Mouse (Mus musculus) embryonic fibroblast, embryonic 13.5 days (primary cell): Measurements from ENCODE around the gene Cyfip2. TPM values are rescaled to one million over a fixed set of nuclear protein-coding genes. Genes with fewer than 3 reads are reported as not detected.

Experiments
- H3K27ac ChIP-seq: 2 replicates; pipeline ENCODE4 v1.5.1; 2012; ENCODE audit warnings: low read length, control low read depth, inconsistent platforms; ENCODE audit not compliant: insufficient read depth
- H3K4me1 ChIP-seq: 2 replicates; pipeline ENCODE4 v1.6.1; 2011; ENCODE audit warnings: low read length; ENCODE audit not compliant: control insufficient read depth, insufficient read depth
- H3K4me3 ChIP-seq: 2 replicates; pipeline ENCODE4 v1.5.1; 2011; ENCODE audit warnings: mild to moderate bottlenecking, control low read depth, low read length; ENCODE audit not compliant: insufficient read depth
- CTCF ChIP-seq: IDR thresholded peaks from 2 replicates; pipeline ENCODE4 v1.5.1; 2011; ENCODE audit warnings: mild to moderate bottlenecking, control low read depth, low read length, moderate library complexity, borderline replicate concordance; ENCODE audit not compliant: insufficient read depth
- POLR2A ChIP-seq: IDR thresholded peaks from 2 replicates; pipeline ENCODE4 v1.6.1; 2011; ENCODE audit warnings: low read depth, mild to moderate bottlenecking, control low read depth, low read length, moderate library complexity
- polyA plus RNA-seq: library from polyadenylated mRNA; stranded (reverse); fragments of >200 nt; gene quantifications from 2 replicates; pipeline ENCODE4 v1.2.4, GENCODE M21; 2011; ENCODE audit warnings: low read depth; ENCODE audit not compliant: missing spikeins, insufficient read length

Gene Cyfip2
- polyA plus RNA-seq, 1 experiment: 1.0 TPM

DNA sequence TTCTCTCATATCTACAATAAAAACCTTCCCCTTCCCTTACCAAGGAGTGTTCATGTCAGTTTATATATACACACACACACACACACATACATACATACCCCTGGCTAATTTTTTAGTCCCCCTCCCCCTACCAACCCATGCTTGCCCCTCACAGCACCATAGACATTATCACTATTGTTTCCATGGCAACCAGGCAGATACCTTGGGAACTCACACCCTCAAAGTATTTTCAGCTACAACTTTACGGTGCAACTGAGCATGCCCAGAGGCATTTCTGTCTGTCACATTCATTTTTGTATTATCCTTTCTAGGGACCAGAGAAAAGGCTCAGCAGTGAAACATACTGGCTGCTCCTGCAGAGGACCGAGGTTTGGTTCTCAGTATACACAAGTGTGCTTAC is 92.4 kb downstream of the Cyfip2 start:
- H3K4me1 ChIP-seq: peaks cover 4% of the 10 kb centered on the region; the same call in 1 of the 2 replicates
- TF ChIP-seq POLR2A: no peak
- TF ChIP-seq CTCF: no peak
- H3K4me3 ChIP-seq: no peak overlapping the region
- H3K27ac ChIP-seq: no peak overlapping the region

DNA sequence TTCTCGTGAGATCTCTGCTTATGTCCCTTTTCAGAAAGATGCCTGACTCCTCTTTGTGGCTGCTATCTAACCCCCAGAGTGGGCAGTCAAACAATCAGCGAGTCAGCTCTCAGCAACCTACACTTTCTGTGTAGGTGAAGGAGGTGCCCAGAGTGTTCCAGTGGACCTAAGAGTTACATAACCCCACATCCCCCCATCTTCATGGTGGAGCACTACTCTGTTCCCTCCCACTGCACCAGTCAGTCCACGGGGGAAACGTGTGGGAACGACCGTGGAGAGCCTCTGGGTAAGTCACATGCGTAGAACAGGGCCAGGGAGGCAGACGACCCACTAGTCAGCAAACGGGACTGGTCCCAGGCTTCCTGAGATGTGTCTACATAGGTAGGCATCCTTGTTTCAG is 93.3 kb downstream of the Cyfip2 start:
- peaks cover 4% of the 10 kb centered on the region; the same call in 1 of the 2 replicates for H3K4me1 ChIP-seq
- H3K27ac ChIP-seq: no peak overlapping the region
- H3K4me3 ChIP-seq: no peak overlapping the region
- TF ChIP-seq POLR2A (no peak), CTCF (no peak)

DNA sequence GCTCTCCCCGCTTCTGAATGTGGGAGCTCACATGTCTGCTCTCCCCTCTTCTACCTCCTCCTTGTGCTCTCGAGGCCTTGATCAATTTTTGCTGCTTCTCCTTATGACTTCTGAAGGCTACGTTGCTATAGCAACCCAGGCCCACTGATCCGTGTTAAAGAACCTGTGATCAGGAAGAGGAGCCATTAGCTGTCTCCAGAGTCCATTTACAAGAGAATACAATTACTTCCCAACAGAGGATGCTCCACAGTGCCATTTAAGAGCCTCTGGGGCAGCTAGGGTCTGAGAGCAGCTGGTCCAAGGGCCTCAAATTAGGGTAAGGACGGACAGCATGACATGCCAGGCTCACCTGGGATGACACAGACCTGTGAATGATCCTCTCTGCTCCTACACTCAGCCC is 94.1 kb downstream of the Cyfip2 start:
- Histone ChIP-seq H3K4me3 (no peak overlapping the region), H3K27ac (no peak overlapping the region), H3K4me1 (peaks cover 4% of the 10 kb centered on the region; the same call in 1 of the 2 replicates)
- no peak for TF ChIP-seq POLR2A
- no peak for TF ChIP-seq CTCF

DNA sequence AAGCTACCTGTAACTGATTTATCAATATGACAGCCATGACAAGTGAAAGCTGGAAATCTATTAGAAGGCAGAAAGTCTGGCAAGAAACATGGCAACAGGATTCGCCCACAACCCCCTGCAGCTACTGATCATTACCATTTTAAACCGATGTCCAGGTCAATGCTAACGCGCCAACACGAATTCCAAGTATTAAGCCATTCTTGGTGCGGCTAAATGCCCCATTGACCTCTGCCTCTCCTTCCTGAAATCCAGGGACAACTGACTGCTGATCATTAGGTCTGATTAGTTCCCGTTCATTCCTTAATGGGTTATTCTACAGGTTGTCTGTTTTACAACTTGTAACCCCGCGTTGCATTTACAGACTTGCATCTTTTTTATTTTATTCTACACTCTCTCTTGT is 95.0 kb downstream of the Cyfip2 start:
- H3K4me1 ChIP-seq: peaks cover 9% of the 10 kb centered on the region
- no peak overlapping the region for H3K27ac ChIP-seq
- no peak for TF ChIP-seq CTCF
- no peak for TF ChIP-seq POLR2A
- H3K4me3 ChIP-seq: no peak overlapping the region

DNA sequence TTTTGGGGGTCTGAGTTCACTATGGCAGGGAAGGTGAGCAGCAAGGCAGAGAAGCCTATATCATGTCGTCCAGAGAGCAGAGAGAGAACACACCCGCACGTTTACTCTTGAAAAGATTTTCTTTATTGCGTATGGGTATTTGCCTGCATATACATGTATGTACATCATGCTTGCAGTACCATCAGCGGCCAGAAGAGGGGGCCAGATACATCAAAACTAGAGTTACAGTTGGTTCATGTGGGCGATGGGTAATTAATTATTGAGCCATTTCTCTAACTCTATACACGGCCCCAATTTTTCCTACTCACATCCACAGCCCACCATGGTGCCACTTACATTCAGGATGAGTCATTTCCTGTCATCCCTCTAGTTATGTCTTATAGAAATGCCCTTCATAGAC is 96.0 kb downstream of the Cyfip2 start:
- TF ChIP-seq POLR2A (no peak), CTCF (no peak)
- H3K27ac ChIP-seq: no peak overlapping the region
- peaks cover 9% of the 10 kb centered on the region for H3K4me1 ChIP-seq
- no peak overlapping the region for H3K4me3 ChIP-seq

DNA sequence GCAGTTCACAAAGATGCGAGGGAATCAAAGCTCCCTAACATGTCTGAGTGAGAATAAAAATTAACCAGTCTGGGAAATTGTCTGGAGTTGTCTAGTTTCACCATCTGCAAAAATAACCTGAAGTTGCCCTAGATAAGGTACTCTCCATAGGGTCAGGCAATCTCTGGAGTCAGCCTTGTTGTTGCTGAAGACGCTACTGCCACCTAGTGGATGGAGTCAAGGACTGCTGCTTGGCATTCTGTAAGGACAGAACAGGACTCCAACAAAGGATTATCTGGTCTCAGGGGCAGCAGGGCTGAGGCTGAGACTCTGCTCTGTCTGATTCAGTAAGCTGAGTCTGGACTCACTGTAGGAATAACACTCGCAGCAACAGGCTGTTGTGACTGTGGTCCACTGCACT is 97.3 kb downstream of the Cyfip2 start:
- TF ChIP-seq CTCF: peak; percentile 95; the same call in 1 of the 2 replicates
- TF ChIP-seq POLR2A: no peak; the same call in 1 of the 2 replicates
- peaks cover 9% of the 10 kb centered on the region for H3K4me1 ChIP-seq
- peak overlapping the region; percentile 98 for H3K27ac ChIP-seq
- H3K4me3 ChIP-seq: no peak overlapping the region

DNA sequence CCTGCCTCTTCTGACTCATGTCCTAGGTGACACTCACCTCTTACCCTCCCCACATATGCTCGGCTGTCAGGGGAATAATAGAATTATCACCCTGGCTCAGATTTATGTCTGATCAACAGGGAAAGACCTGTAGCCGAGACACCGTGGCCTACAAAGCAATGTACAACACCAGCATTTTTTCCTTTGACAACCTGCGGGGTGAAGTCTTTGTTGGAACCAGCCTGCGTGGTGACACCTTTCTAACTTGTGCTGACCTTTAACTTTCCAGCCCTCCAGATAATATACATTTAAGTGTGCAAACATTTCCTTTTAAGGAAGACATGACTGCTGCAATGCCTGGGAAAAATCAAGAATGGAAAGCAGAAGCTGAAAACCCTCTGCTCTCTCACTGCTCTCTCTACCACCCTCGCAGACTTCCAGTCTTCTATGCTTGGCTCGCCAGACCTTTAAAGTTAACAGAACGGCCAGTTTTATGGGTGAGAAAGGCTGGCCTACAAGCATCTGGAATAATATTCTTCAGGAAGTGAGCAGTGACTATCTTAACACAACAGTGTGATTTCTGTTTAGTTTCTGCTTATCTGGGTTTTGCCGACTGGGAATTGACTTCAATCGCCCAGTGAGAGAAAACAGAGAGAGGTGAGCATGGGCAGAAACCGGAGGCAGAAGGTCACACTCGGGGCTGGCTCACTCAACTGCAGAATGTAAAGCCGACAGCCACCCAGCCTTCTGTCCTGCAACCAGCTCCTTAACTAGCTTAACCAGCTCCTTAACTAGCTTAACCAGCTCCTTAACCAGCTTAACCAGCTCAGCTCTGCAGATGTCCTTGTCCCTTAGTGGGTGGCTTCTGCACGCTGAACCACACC is 98.1 kb downstream of the Cyfip2 start:
- TF ChIP-seq CTCF (no peak), POLR2A (no peak; the same call in 1 of the 2 replicates)
- Histone ChIP-seq H3K4me3 (no peak overlapping the region), H3K4me1 (peaks cover 15% of the 10 kb centered on the region), H3K27ac (peak overlapping the region; percentile 98)

DNA sequence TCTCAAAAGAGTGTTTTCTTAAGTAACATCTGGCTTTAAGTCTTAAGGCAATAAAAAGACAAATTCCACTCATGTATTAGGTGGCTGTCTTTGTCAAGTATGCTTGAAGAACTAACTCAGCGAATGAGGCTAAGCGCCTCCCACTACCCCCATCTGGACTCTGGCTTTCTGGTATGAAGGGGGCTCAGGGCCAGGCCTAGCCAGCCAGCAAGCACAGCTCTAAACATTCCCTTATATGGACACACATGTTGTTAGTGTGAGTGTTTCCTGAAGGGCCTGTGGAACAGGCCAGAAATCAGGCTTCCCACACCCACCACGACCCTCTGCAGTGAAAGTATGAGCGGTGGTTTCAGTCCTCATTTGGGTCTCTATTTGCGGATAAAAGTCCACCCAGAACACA is 98.8 kb downstream of the Cyfip2 start:
- Histone ChIP-seq H3K4me3 (no peak overlapping the region), H3K27ac (peak overlapping the region; percentile 98), H3K4me1 (peaks cover 15% of the 10 kb centered on the region)
- TF ChIP-seq POLR2A (peak; percentile 8; the same call in 1 of the 2 replicates), CTCF (no peak)

DNA sequence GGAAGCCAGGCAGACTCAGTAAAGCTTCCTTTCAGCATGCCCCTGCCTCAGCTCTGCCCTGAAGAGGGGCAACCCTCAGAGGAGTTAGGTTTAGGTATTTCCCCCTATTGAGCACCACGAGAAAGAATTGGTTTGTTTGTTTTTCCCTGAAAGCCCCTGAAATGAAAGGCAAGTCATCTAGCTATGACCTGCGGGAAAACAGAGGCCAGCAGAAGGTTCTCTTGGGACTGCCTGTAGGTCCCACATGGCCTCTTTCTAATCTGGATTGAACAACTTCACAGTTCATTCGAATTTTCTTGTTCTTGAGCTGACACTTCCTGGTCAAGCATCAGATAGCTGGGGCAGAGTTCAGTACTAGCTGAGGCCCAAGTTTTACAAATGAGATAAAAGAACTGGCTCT is 100.8 kb downstream of the Cyfip2 start:
- TF ChIP-seq POLR2A: no peak
- TF ChIP-seq CTCF: no peak
- Histone ChIP-seq H3K4me1 (peaks cover 15% of the 10 kb centered on the region), H3K4me3 (no peak overlapping the region), H3K27ac (no peak overlapping the region)

DNA sequence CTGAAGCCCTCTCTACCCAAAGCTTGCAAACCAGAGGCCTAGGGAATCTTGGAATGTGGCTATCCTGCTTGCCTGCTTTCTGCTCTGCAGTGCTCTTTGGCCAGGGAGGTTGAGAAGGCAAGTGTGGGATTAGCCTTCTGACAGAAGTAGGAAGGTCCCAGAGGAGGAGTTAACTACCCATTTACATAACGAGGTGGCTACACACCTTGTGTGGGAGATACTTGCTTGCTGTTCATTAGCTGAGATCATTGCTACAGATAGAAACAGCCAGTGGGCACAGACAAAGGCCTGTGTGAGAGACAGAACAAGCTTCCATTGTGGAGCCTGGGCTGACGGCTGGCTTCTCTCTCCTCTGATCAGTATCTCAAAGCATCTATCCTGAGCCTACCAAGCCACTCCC is 102.8 kb downstream of the Cyfip2 start:
- no peak for TF ChIP-seq CTCF
- no peak for TF ChIP-seq POLR2A
- peak overlapping the region; percentile 30; the same call in 1 of the 2 replicates for H3K27ac ChIP-seq
- H3K4me1 ChIP-seq: peaks cover 16% of the 10 kb centered on the region
- no peak overlapping the region for H3K4me3 ChIP-seq
